Mouse (Mus musculus): Measurements from ENCODE around the gene Fam20c. TPM values are rescaled to one million over a fixed set of nuclear protein-coding genes. Genes with fewer than 3 reads are reported as not detected.
A peak's percentile ranks its signal among the peaks of the same experiment; 100 is the strongest.

The Fam20c gene
- polyA plus RNA-seq, 1 experiment from 2014 or later, result 24.0 TPM

DNA sequence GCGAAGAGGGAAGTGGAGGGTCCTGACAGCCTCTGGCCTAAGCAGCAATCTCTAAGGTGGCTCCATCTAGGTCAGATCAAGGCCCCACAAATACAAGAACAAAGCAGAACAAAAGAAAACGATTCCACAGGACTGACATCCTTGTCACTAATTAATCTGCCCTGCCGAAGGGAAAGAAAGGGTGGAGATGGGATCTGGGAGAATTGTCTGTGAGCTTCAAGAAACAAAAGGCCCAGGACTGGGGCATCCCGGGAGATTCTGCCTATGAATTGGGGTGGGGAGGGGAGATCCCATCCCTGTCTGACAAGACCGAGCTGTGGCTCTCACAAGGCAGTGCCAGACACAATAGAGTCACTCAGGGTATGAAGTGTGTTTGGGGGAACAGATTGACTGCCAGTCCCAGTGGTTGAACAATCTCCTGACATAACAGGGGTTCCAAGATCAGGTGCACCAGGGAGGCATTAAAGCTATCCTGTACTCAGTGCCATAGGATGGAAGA is 7.6 kb downstream of the Fam20c start:
- H3K36me3 ChIP-seq, result peaks cover 32% of the 10 kb centered on the region
- peaks cover 20% of the 10 kb centered on the region for H3K27me3 ChIP-seq (ENCODE audit: insufficient read depth, poor library complexity, severe bottlenecking)
- DNase-seq (ENCODE audit: low spot score), result peak; percentile 24
- no peak overlapping the region for H3K4me3 ChIP-seq
- 35% methylated on average over 5 of the region's 5 CpGs for WGBS
- H3K27ac ChIP-seq, result peak overlapping the region; percentile 75
- H3K4me1 ChIP-seq (replicated peaks), result peaks cover 50% of the 10 kb centered on the region
- no peaks in the 10 kb centered on the region for H3K9me3 ChIP-seq

DNA sequence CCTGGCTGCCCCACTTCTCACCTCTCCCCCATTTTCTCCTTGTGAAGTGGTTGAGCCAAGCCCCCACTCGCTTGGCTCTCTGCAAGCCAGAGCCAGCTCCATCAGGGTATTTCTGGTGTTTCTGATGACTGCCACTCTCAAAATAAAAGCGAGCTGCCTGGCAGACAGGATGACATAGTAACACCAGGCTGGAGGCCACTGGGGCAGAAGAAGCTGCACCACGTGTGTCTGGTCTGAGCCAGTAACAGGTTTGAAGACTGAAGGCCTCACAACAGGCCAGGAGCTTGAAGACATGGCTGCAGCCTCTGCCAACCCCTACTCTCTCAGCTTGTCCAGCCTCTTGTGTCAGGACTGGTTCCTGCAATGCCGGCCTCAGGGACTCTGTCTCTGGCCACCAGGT is 8.0 kb downstream of the Fam20c start:
- peaks cover 45% of the 10 kb centered on the region for H3K4me1 ChIP-seq (replicated peaks)
- DNase-seq (ENCODE audit: low spot score), result no peak
- H3K36me3 ChIP-seq, result peaks cover 37% of the 10 kb centered on the region
- H3K4me3 ChIP-seq, result no peak overlapping the region
- peaks cover 16% of the 10 kb centered on the region for H3K27me3 ChIP-seq (ENCODE audit: insufficient read depth, poor library complexity, severe bottlenecking)
- H3K27ac ChIP-seq, result peak overlapping the region; percentile 75; the same call in 1 of the 2 replicates
- no peaks in the 10 kb centered on the region for H3K9me3 ChIP-seq
- 74% methylated on average over 4 of the region's 4 CpGs for WGBS

DNA sequence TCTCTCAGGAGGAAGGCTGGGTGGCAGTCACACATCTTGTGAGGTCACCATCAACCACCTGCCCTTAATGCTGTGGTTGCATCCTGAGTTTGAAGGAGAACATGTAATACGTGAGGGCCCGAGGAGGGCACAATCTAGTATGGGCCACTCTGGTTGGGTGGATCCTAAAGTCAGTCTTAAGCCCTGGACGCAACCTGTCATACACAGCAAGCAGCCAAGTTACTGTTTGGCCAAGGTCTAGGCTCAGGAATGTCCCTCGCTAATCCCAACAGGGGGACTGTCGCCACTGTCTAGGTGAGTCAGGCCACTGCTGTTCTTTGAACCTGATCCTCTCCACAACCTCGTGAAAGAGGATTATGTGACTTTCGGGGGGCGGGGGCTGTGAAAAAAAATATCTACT is 10.3 kb downstream of the Fam20c start:
- WGBS, result 81% methylated on average over 8 of the region's 8 CpGs
- DNase-seq (ENCODE audit: low spot score), result no peak
- Histone ChIP-seq H3K27ac (no peak overlapping the region), H3K9me3 (no peaks in the 10 kb centered on the region), H3K4me1 (replicated peaks) (peaks cover 35% of the 10 kb centered on the region), H3K27me3 (ENCODE audit: insufficient read depth, poor library complexity, severe bottlenecking) (no peaks in the 10 kb centered on the region), H3K4me3 (no peak overlapping the region), H3K36me3 (peaks cover 43% of the 10 kb centered on the region)

DNA sequence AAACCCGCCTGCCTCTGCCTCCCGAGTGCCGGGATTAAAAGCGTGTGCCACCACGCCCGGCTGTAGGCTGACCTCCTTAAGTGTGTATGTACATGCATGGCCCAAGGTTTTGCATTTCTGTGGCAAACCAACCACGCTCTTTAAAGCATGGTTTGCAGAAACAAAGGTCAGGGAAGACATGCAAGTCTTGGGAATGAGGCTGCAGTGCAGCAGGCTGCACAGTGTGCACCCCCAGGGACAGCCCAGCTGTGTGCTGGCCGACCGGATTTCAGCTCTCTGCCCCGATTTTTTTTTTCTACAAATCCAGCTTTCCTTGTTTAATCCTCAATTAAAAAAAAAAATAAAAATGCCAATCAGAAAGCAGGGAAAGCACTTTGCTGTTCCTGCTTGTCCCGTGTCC is 13.3 kb downstream of the Fam20c start:
- 90% methylated on average over 11 of the region's 11 CpGs for WGBS
- Histone ChIP-seq H3K27me3 (ENCODE audit: insufficient read depth, poor library complexity, severe bottlenecking) (no peaks in the 10 kb centered on the region), H3K4me3 (no peak overlapping the region), H3K27ac (no peak overlapping the region), H3K4me1 (replicated peaks) (peaks cover 5% of the 10 kb centered on the region), H3K9me3 (no peaks in the 10 kb centered on the region), H3K36me3 (peaks cover 31% of the 10 kb centered on the region)
- no peak for DNase-seq (ENCODE audit: low spot score)

DNA sequence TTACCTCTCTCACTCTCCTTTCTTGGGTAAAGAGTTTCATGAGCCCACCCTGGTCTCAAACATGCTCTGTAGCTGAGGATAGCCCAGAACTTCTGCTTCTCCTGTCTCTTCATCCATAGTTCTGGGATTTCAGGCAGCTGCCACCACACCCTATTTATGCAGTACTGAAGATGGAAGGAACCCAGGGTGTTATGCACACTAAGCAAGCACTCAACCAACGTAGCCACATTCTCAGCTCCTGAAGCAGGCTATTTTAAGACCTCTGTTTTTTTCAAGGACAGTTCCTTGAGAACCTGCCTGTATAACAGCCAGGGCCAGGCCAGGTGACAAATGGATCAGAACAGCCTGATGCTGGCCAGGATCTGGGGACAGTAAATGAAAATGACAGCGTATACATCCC is 14.4 kb downstream of the Fam20c start:
- Histone ChIP-seq H3K27ac (no peak overlapping the region), H3K36me3 (peaks cover 35% of the 10 kb centered on the region), H3K9me3 (no peaks in the 10 kb centered on the region), H3K4me3 (no peak overlapping the region), H3K27me3 (ENCODE audit: insufficient read depth, poor library complexity, severe bottlenecking) (no peaks in the 10 kb centered on the region), H3K4me1 (replicated peaks) (peaks cover 9% of the 10 kb centered on the region)
- DNase-seq (ENCODE audit: low spot score), result no peak
- WGBS, result 91% methylated on average over 2 of the region's 2 CpGs

DNA sequence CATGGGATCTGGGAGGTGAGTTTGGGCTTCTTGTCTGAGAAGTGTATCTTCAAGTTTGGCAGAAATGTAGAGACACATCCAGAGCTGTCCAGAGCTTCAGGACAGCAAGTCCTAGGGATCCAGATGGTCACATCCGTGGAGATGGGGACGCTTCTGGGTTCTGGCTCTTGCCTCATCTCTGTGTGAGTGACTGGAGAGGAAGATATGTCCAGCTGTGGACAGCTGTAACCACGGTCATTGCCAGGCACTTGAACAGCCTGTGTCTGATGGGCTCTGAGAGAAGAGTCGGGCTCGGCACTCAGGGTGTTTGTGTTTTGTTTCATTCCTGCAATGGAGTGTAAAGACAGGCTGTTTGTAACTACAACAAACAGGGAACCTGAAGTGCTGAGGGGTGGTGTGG is 14.8 kb downstream of the Fam20c start:
- DNase-seq (ENCODE audit: low spot score), result no peak
- 85% methylated on average over 5 of the region's 5 CpGs for WGBS
- H3K9me3 ChIP-seq, result no peaks in the 10 kb centered on the region

DNA sequence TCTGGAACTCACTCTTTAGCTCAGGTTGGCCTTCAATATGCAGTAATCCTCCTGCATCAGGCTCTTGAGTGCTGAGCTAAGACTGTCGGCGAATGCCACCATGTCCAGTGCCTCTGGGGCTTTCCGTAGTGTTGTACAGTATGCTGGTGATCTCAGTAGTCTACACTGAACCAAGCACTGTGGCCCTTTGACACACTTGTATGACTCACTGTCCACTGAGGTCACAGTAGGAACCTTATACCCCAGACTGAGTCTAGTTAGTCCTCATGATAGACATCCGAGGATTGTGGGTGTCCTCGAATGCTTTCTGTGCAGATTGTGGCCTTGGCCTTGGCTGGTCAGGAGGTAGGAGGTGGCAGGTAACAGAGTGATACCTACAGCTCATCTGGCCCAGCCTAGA is 20.8 kb downstream of the Fam20c start:
- Histone ChIP-seq H3K36me3 (peaks cover 5% of the 10 kb centered on the region; the same call in 1 of the 2 replicates), H3K27me3 (ENCODE audit: insufficient read depth, poor library complexity, severe bottlenecking) (no peaks in the 10 kb centered on the region)
- WGBS, result 91% methylated on average over 5 of the region's 5 CpGs

More for the DNA sequence above, 14.8 kb downstream of the Fam20c start:
- no peak overlapping the region for H3K27ac ChIP-seq
- no peak overlapping the region for H3K4me3 ChIP-seq
- peaks cover 9% of the 10 kb centered on the region for H3K4me1 ChIP-seq (replicated peaks)
- H3K36me3 ChIP-seq, result peaks cover 36% of the 10 kb centered on the region
- no peaks in the 10 kb centered on the region for H3K27me3 ChIP-seq (ENCODE audit: insufficient read depth, poor library complexity, severe bottlenecking)

DNA sequence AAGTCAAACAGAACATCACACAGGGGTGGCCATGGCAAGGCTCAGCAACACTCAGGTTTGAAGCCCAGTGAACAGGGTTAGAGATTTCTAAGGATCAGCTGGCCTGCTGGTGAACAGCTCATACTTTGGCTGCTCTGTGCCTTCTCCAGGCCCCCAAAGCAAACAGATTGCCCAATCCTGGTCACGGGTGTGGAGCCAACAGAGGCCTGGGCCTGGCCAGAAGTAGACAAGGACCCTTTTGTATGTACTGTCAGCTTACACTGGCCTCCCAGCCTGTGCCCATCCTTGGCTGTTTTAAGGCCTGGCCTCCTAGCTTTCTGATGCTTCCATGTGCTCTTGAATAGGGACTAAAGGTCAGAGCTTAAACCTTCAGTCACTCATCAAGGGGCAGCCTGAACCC is 22.0 kb downstream of the Fam20c start:
- WGBS, result 59% methylated on average over 1 of the region's 1 CpGs
- no peak for DNase-seq (ENCODE audit: low spot score)
- no peaks in the 10 kb centered on the region for H3K27me3 ChIP-seq (ENCODE audit: insufficient read depth, poor library complexity, severe bottlenecking)
- no peaks in the 10 kb centered on the region for H3K9me3 ChIP-seq
- H3K27ac ChIP-seq, result peak overlapping the region; percentile 35; the same call in 1 of the 2 replicates
- peaks cover 33% of the 10 kb centered on the region for H3K4me1 ChIP-seq (replicated peaks)
- no peak overlapping the region for H3K4me3 ChIP-seq
- peaks cover 5% of the 10 kb centered on the region; the same call in 1 of the 2 replicates for H3K36me3 ChIP-seq

More for the DNA sequence above, 20.8 kb downstream of the Fam20c start:
- Histone ChIP-seq H3K4me3 (no peak overlapping the region), H3K9me3 (no peaks in the 10 kb centered on the region), H3K4me1 (replicated peaks) (peaks cover 28% of the 10 kb centered on the region), H3K27ac (no peak overlapping the region)
- no peak for DNase-seq (ENCODE audit: low spot score)

DNA sequence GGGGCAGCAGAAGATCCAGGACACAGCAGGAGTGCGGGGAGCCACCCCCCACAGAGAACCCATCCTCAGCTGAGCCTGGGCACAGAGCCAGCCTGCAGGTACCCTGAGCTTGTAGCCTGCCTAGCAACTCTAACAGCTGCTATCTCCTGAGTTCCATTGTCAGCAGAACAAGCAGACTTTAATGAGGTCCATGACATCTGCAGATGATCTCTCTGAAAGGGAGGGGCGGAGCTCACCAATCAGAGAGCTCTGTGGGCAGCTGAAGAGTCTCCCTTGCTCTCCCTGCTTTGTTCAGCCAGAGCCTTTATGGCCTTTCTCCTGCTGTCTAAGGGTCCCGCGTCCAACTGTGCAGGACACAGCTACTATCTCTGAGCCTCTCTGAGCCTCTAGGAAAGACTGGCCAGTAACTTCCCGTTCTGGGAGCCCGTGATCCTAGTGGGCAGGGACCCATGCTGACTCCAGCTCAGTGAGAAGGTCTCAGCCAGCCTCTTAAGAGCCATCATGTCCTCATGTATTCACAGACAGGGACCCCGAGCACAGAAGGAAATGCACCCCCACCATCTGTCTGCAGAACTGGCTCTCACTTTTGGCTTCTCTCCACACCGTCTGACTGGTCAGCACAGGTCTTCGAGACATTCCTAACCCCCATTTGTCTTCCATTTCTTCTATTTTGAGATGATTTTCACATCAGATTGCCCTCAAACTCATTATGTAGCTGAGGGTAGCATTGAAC is 24.6 kb downstream of the Fam20c start:
- no peaks in the 10 kb centered on the region for H3K27me3 ChIP-seq (ENCODE audit: insufficient read depth, poor library complexity, severe bottlenecking)
- H3K4me1 ChIP-seq (replicated peaks), result peaks cover 31% of the 10 kb centered on the region
- peak; percentile 60 for DNase-seq (ENCODE audit: low spot score)
- no peak overlapping the region for H3K4me3 ChIP-seq
- 45% methylated on average over 9 of the region's 9 CpGs for WGBS
- no peaks in the 10 kb centered on the region for H3K9me3 ChIP-seq
- peak overlapping the region; percentile 86 for H3K27ac ChIP-seq
- H3K36me3 ChIP-seq, result no peaks in the 10 kb centered on the region; the same call in 1 of the 2 replicates

DNA sequence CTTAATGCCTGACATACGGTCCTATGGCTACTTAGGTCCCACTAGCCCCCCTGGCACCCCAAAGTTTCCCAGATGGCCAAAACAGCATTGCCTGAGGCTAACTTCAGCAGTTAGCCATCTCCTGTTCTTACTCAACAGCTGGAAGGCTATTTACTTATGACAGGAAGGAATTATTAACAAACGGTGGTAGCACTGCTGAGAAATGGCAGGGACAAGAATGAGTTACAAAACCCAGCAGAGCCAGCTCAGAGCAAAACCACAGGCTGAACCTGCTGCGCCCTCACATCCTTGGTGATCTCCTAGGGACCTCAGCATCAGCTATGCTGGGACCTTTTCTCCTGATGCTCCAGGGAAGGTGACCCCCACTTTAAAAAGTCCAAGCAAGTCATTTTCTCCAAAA is 25.3 kb downstream of the Fam20c start:
- Histone ChIP-seq H3K9me3 (no peaks in the 10 kb centered on the region), H3K4me1 (replicated peaks) (peaks cover 31% of the 10 kb centered on the region), H3K36me3 (peaks cover 4% of the 10 kb centered on the region; the same call in 1 of the 2 replicates), H3K27ac (peak overlapping the region; percentile 86), H3K27me3 (ENCODE audit: insufficient read depth, poor library complexity, severe bottlenecking) (no peaks in the 10 kb centered on the region), H3K4me3 (no peak overlapping the region)
- WGBS, result 89% methylated on average over 3 of the region's 3 CpGs
- no peak for DNase-seq (ENCODE audit: low spot score)

DNA sequence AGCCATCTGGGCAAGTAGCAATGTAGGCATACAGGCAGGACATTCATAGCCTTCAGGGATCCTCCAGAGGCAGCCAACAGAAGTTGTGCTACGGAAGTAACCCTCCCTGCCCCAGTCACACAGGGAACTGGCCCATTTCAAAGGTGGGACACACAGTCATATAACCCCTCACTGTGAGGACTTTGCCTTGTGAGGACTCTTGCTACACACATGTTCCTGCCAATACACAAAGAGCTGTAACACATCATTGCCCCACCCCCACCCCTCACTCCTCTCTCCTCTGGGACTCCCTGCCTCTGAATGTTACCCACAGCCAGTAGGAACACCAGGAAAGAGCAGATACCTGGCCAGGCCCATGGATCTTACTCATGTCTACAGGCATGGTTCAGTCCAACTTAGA is 28.4 kb downstream of the Fam20c start:
- Histone ChIP-seq H3K27me3 (ENCODE audit: insufficient read depth, poor library complexity, severe bottlenecking) (no peaks in the 10 kb centered on the region), H3K4me3 (no peak overlapping the region), H3K9me3 (no peaks in the 10 kb centered on the region), H3K36me3 (peaks cover 4% of the 10 kb centered on the region; the same call in 1 of the 2 replicates), H3K27ac (no peak overlapping the region), H3K4me1 (replicated peaks) (peaks cover 36% of the 10 kb centered on the region)
- 91% methylated on average over 1 of the region's 1 CpGs for WGBS
- no peak for DNase-seq (ENCODE audit: low spot score)

DNA sequence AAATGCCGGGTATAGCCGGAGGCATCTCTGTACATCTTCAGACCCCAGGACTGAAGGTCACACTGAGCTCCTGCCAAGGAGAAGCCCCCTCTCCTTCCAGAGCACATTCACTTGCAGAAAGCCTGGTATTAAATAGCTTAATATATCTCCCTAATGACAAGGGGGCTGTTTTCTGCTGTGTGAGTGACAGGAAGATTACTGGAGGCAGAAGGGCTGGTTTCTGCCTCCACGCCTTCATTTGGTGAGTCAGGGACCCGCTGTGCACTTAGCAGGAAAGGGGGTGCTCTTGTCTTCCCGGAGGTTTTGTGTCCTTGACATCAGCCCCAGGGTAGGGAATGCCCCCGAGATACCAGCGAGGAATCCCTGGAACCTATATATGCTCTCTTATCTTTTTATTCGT is 28.9 kb downstream of the Fam20c start:
- DNase-seq (ENCODE audit: low spot score), result no peak
- Histone ChIP-seq H3K27ac (no peak overlapping the region), H3K9me3 (no peaks in the 10 kb centered on the region), H3K36me3 (peaks cover 4% of the 10 kb centered on the region; the same call in 1 of the 2 replicates), H3K4me1 (replicated peaks) (peaks cover 37% of the 10 kb centered on the region), H3K27me3 (ENCODE audit: insufficient read depth, poor library complexity, severe bottlenecking) (no peaks in the 10 kb centered on the region), H3K4me3 (no peak overlapping the region)
- WGBS, result 87% methylated on average over 8 of the region's 8 CpGs

DNA sequence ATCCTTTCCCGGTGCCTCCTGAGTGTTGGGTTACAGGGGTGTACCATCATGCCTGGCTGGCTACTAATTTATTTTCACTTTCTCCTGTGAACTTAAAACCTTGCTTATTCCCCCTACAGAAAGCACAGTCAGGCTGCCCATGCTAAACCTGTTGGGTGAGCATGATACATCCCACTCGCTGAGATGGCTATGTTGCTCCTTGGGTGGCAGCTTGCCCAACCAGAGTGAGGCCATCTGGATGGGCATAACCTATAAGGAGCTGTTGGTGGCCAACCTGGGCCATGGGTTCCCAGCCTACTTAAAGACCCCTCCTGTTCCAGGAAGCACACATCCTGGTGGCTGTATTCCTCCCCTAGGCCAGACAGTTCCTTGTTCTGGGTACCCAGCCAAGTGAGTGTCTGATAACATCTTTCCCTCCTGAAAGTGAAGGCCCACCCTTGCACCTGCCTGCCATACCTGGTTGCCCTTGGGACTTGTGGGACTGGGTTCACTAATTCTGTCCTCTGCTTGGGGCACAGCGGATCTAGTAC is 31.7 kb downstream of the Fam20c start:
- Histone ChIP-seq H3K27me3 (ENCODE audit: insufficient read depth, poor library complexity, severe bottlenecking) (no peaks in the 10 kb centered on the region), H3K36me3 (peaks cover 9% of the 10 kb centered on the region; the same call in 1 of the 2 replicates), H3K4me3 (no peak overlapping the region), H3K4me1 (replicated peaks) (peaks cover 23% of the 10 kb centered on the region), H3K27ac (no peak overlapping the region), H3K9me3 (no peaks in the 10 kb centered on the region)
- WGBS, result 88% methylated on average over 3 of the region's 3 CpGs
- DNase-seq (ENCODE audit: low spot score), result no peak
